Mouse (Mus musculus) cerebellum, adult 9-11 months (tissue): Measurements from ENCODE around the gene Efcab1.
"Not testable (repeated sequence)": the region's sequence is repeated elsewhere in the genome, so short reads cannot be mapped to it uniquely, and the experiment has no call there.

Experiments used
- DNase-seq: peaks from one replicate; pipeline ENCODE4 v3.0.0; 2022

The Efcab1 gene

DNA sequence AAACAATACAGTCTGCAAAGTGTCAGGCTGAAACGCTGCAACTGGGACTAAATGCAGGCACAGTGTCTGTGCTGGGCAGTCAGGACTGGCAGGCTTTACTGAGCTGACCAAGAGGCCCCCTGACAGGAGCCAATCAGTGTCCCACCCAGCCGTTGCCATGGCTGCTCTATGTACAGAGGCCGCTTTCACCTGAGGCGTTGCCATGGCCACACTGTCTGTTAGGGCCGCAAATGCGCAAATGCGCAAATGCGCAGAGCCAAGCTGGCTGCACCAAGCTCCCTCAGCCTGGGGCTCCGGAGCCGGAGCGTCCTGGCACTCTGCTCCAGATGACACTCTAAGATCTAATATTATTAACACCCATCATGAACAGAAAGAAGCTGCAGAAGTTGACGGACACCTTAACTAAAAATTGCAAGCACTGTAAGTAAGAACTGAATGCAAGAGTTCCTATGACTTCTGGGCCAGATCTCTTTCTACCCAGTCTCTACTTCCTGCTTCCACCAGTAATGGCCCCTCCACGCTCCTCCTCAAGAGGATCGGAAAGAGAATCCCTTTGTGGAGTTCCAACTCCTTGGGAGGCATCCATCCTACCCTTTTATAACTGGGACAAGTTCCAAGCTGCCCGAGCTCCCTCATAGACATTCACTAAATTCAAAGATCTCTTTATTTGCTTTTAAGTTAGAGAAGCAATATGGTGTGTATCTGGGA, at the start of gene Efcab1:
Gene Efcab1, plus strand, starts transcription at position 214 of the 708 bp plus-strand sequence.
- no peak for DNase-seq

GRCm38 (mm10) chr16:14859443-14859842, 47.0 kb upstream of the Efcab1 start:
- peak; percentile 11 for DNase-seq

DNA sequence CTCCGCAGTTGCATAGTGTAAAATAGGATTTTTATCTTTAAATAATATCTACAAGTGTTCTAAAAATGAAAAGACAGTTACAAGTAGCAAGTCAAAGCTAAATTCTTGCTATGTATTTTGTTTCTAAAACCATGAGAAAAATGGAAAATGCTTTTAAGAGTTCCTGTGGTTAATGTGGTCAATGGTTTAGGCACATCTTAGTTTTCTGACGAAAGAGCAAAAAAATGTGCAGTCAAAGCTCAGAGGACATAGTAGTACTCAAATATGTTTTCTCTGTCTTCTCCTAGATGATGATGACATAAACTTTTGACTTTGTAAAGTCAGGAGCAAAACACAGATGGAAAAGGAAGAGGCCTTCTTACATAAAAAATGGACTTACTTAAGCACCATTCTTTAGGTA, 21.5 kb upstream of the Efcab1 start:
- no peak for DNase-seq

DNA sequence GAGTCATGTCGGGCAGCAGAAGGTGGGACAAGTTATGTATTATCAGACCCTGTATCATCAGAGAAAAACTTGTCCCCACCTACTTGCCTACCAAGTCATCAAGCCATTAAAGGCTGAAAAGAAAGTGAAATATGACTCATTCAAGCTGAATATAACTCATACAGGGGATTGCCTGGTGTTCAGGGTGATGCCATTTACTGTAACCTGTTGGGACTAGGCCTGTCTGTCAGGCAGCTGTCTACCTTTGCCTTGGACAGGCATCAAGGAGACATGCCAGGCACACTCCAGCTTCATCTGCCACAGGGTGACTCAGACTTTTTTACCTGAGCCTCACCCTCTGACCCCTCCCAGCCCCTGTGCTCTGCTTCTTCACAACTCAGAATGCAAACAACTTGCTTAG, 21.0 kb upstream of the Efcab1 start:
- no peak for DNase-seq

GRCm38 (mm10) chr16:14892492-14892891, 13.9 kb upstream of the Efcab1 start:
- no peak for DNase-seq

- no peak for DNase-seq
Observed at GRCm38 (mm10) chr16:14893864-14894263, 12.5 kb upstream of the Efcab1 start.

DNA sequence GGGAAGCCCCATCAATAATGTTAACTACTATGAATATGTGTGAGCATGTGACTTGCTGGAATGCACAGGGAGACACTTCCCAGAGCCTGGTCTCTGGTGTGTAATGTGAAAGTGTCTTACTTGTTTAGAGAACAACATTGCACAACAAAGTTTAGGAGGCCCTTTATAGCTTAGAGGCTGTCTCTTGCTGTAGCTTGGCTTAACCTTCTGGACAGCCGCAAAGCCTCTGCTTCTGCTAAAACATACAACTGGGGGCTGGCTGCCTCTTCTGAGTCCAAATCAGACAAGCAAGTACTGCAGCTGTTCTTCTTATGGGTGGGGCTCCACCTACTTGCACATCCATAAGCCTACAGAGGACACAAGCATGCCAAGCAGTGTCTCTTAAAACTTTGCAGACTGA, 11.7 kb upstream of the Efcab1 start:
- DNase-seq = no peak

DNA sequence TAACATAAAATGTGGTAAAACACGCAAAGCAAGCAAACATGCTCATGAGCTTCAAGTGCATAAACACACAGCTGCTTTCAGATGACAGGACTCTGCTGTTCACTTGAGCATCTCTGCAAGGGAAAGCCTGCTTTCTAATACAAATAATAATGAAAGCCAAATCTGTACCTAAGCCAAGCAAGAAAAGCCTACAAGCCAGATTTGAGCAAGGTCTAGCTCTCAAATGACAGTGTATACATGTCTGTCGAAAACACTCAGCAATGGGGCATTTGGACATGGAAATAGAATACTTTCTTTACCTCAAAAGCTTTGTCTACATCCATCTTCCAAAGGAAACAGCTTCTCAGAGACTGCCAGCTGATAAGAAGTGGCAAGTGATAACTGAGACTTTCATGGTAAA, 10.9 kb upstream of the Efcab1 start:
- DNase-seq = no peak

- not testable (repeated sequence) for DNase-seq
Observed at GRCm38 (mm10) chr16:14930711-14931110, 24.3 kb downstream of the Efcab1 start.

DNA sequence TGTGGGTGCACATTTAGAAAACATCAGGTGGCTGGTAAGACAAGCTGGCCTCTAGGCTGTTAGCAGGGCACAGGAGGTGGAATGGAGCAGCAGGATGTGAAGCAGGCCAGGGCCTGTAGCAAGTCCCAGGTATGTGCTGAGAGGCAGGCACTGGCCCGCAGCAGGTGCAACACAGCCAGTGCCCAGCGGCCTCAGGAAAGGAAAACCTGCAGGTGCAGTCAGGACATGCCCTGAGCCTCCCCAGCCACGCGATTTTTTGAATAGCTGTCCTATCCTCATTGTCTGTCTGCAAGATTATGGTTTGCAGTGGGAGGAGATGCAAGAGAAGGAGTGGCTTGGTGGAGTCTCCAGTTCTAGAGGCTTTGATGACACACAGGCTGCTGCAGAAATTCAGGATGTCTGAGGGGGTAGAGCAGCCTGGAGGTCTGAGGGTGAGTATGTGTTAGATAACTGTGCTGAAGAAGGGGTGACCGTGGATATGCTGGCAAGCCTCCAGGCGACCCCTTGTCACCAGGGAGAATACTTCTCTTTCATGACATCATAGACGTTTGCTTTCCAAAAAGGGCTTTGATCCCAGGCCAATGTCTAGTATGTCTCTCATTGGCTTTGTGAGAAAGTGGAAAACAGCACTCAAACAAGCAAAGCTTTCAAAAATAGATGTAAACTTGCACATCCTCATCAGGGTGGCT, 30.2 kb downstream of the Efcab1 start:
- DNase-seq = not testable (repeated sequence)

GRCm38 (mm10) chr16:14939552-14939951, 33.1 kb downstream of the Efcab1 start:
- DNase-seq = no peak

GRCm38 (mm10) chr16:14939994-14940715, 33.7 kb downstream of the Efcab1 start:
- no peak for DNase-seq

- DNase-seq = no peak
Observed at GRCm38 (mm10) chr16:14940898-14941297, 34.5 kb downstream of the Efcab1 start.

DNA sequence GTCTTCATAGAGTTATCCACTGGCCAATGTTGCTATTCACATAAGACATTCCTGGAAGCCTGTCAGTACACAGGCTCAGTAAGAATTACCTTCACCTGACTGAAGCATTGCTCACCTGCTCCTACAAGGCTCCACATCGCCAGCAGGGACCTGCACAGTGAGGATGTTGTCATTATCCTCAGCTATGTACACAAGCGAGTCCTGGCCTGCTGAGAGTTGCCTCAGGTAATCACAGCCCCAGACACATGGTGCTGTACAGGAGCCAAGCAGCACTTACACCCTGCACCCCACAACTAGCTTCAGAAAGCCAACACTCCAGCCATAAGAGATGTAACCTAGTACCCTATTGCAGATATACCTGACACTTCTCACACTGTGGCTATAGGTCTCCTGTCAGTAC, 37.1 kb downstream of the Efcab1 start:
- no peak for DNase-seq

GRCm38 (mm10) chr16:14947561-14947960, 41.2 kb downstream of the Efcab1 start:
- not testable (repeated sequence) for DNase-seq

GRCm38 (mm10) chr16:14951894-14952293, 45.5 kb downstream of the Efcab1 start:
- no peak for DNase-seq

- no peak for DNase-seq
Observed at GRCm38 (mm10) chr16:14959743-14960142, 53.3 kb downstream of the Efcab1 start.

DNA sequence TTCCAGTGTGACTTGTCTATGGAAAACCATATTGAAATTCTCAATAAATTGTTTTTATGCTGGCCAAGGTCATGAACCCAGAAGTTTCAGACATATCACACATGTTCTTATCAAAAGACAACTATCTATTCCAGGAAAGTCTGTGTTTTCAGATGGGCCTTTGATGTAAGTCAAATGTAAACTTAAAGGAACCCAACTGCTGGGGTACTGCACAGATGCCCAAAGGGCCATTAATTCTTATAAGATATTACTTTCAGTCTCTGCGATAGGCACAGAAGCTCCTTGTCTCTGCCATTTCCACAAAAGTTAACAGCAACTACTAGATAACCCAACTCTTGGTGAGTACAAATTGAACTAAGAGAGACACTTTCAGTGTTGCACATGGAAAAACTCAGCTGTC, 67.3 kb downstream of the Efcab1 start:
- no peak for DNase-seq

DNA sequence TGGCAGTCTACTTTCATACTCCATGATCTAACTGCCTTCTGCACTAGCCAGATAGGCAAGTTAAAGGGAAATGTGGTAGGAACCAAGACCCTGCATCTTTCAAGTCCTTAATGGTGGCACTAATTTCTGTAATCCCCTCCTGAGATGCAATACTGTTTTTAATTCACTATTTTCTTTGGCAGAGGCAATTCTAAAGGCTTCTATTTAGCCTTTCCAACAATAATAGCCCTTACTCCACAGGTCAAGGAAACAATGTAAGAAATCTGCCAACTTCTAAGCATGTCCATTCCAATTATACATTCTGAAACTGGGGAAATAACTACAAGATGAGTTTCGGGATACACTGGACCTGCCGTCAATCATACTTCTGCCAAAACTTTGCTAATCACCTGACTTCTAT, 72.8 kb downstream of the Efcab1 start:
- no peak for DNase-seq

DNA sequence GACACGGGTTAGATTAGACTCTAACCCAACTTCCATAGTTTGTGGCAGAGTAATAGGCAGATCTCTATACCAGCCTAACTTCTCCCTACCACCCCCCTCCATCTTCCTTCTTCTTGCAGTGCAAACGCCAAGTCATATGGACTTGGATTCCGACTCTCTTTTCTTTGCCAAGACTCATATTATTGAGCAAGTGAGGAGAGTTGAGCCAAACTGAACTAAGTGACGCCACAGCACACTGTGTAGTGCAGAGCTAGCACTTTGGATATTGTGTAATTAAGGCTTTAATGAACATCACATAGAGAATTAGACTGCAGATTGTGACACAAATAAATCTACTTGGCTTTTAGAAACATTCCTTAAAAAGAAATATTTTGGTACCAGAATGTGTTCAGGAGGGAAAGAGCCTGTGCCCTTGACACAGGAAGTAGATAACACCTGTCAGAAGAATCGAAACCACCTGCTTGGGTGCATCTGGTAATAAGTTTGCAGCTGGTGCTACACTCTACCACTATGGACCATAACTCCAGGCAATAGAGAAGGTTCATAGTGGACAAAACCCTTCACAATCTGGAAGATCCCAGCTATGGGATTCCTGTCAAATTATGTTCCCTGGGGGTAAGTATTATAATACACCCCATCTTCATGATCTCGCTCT, 83.3 kb downstream of the Efcab1 start:
- DNase-seq = no peak

DNA sequence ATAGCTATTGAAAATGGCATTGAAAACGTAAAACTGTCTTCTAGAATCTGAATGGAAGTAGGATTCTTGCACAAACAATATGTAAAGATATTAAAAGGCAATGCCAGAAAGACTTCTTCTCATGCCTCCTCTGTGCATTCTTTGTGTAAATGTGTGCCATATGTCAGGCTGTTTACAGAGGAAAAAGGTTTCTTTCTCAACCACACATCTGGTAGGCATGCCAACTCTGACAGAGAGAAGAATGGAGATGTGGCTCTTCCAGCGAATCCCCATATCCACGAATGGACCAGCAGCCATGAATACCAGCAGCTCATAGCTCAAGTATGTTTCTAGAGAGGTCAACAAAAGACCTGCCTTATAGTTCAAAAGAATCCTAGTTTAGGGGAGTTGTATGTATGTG, 84.6 kb downstream of the Efcab1 start:
- no peak for DNase-seq

- DNase-seq = no peak
Observed at GRCm38 (mm10) chr16:14992461-14993107, 86.2 kb downstream of the Efcab1 start.

GRCm38 (mm10) chr16:15014724-15015123, 108.3 kb downstream of the Efcab1 start:
- no peak for DNase-seq
